Mouse (Mus musculus): ENCODE data around the gene Nrxn1.

Gene Nrxn1

DNA sequence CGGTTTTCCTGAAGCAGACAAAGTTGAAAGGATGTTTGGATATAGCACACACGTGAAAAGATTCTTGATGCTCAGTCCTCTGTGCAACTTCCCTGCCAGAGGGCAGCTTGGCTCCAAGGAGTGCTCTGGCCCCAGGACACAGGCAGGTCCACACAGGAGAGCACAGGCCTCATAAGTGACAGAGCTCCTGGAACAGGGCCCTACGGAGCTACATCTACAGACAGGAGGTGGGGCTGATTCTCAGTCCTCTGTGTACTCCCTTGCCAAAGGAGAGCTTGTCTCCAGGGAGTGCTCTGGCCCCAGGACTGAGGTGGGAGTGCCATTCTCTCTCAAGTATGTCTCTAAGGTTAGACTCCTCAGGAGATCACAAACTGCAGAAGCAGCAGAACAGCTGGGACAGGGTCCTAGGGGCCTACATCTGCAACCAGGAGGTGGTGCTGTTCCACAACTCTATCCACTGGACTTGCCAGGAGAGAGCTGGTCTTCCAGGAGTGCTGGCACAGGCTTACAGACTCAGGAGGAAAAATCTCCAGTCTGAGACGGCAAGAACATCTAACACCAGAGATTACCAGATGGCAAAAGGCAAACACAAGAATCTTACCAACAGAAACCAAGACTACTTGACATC, 129.9 kb downstream of the Nrxn1 start:
- DNase-seq (ENCODE audit: low read depth, low spot score) = peak; percentile 39

DNA sequence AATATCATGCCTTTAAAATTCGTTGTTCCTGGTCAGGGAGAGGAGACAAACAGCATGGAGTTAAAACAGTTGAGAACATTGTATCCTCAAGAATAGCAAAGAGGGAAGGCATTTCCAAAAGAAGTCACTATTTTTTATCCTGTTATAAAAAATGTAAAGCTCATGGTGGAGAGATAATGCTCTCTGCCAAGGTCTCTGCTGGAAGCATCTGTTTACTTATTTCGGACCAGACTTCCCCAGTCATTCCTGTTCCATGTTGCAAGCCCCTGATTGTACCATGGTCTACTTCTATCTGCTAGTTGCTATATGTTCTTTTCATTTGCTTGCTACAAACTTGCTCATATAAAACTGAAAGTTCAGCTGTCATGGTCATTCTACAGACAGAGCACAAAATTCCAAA, 137.7 kb downstream of the Nrxn1 start:
- no peak for DNase-seq (ENCODE audit: low read depth, low spot score)

DNA sequence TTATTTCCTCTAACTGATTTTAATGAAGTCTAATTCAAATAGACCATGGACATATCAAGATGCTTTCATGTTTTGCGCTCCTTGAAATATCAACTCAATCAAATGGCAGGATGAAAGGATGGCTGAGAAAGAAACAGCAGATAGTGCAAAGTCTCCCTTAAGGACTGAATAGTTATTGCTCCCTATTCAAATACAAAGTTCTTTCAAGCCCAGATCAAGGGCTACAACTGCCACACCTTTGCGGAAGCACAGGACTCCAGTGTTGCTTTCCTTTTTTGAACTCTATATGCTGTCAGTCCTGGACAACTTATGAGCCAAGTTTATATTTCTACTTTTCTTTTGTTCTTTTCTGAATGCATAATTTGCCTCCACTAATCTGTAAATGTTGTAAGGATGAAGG, 157.9 kb downstream of the Nrxn1 start:
- no peak for DNase-seq (ENCODE audit: low read depth, low spot score)

DNA sequence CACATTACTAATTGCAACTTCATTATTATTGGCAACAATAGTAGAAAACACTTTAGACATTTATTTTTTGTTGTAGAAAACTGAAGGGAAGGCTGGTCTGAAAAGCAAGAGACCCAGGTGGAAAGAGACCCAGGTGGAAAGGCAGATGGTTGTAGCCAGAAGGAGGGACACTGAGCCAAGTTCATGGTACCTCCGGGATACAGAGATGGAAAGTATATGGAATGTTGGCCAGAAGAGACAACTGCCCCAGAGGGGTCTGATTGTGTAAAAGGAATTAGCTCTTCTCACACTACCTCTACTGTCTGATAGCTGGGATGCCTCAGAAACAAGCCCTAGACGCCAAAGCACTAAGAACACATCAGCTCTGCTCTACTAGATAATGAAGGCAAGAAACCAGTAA, 179.6 kb downstream of the Nrxn1 start:
- DNase-seq (ENCODE audit: low read depth, low spot score) = no peak

DNA sequence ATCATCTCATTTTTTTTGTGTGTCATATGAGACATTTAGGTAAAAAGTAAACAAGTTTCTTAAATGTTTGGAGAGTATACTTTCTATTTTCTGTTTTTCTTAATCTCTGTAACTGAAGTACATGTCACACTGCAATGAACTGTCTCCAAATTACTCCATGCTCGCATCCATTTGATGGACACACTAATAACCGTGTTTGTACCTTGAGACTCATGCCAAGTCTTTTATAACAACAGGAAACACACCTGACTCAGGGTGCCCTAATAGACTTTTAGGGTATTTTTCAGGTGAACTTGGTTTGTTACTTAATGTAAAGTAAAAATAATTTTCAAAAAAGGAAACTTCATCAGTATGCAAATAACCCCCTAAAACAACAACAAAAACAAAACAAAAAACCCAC, 180.1 kb downstream of the Nrxn1 start:
- DNase-seq (ENCODE audit: low read depth, low spot score) = no peak

DNA sequence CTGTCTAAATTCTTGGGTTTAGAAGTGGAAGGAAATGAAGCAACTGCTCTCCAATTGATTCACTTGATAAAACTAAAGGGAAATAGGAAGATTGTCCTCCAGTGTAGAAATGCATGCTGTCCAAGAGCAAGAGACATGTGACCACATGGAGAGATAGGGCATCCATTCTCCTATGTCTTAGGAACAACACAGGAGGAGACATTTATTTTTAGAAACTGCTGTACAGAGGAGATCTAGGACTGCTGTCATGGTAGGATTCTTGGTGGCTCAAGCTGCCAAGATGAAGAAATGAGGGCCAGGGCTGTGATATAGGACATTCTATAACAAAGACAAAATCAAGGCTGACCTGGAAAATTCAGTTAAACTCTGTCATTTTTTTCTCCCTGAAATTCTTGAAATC, 180.5 kb downstream of the Nrxn1 start:
- DNase-seq (ENCODE audit: low read depth, low spot score) = no peak

DNA sequence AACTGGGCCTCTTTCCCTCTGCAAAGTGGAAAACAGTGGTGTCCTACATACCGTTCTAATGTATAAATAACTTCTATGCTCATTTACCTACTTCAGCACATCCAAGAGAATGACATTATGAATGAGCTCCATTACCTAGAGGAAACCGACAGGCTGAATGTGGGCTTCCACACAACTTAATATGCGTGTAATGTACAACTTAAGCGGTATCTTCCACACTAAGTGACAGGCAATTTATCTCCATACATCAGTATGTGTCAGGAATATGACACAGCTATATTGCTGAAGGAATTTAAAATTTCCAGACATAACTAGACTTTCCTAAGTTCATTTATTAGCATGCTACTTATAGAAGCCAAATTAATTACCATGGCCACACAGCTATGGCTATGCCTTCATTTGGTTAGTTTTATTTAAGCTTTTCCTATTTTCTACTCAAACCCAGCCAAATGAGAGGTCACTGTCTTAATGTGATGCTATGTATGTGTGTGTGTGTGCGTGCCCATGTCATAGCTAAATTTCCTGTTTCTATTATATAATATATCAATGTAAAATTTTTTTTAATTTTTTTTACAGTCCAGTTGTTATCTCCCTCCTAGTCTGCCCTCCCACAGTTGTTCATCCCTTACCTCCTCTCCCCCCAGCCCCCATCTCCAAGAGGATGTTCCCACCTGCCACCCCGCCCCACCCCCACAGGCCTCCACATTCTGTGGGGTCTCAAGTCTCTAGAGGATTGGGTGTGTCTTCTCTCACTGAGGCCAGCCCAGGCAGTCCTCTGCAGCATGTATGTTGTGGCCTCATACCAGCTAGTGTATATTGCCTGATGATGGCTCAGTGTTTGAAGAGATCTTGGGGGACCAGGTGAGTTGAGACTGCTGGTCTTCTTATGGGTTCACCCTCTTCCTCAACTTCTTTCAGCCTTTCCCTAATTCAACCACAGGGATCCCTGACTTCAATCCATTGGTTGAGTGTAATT, 186.5 kb downstream of the Nrxn1 start:
- DNase-seq (ENCODE audit: low read depth, low spot score) = no peak

DNA sequence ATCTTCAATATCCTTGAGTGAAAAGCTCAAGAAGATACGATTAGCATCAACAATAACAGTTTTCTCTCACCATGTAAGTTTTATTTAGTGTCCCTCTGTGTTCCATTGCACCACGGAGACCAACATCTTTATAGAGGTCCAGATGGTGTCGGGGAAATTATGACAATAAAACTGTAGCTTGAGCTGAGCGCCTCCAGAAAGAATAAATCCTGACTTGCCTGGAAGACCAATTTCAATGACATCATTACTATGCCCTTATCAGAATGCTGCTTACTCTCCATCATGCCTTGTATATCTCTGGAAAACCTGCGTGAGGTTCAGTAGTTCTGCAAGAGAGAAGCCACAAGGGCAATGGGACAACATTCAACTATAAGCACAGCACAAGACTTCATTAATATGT, 187.7 kb downstream of the Nrxn1 start:
- no peak for DNase-seq (ENCODE audit: low read depth, low spot score)

DNA sequence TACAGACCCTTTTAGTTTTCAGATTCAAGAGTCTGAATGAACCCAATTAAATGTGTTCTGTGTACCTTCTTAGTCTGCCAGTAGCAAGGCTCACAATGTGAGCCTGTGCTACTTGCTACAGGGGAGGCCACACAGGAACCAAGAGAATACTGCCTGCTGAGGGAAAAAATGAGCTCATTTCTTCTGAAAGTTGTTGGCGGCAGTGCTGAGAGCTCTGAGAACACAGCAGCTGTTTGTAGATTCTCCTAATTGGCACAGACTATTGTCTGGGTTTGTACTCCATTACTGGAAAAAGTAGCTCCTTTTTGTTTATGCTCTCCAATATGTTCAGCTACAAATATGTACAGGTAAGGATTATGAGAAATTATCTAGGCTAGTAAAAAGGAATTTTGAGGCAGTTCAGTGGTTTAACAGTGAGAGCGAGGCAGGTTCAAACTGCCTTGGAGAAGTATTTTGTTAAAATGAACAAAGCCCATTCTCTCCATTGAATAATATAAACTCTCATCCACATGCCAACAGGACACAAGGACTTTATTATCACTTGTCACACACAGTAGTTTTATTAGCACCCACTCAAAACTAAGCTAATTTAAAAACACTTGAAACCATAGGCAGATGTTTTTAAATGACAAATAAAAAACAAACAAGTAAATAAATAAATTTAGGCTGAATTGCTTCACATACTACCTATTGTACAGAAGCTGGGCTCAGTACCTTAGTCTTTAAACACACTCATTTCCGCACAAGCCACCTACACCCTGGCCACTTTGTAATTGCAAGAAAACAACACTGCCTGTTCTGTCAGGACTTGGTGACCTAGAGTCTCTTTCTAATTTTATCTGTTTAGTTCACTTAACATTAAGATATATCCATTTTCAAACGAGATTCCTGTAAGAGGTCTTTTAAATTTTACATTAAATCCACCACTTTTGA, 200.3 kb downstream of the Nrxn1 start:
- peak; percentile 4 for DNase-seq (ENCODE audit: low read depth, low spot score)

DNA sequence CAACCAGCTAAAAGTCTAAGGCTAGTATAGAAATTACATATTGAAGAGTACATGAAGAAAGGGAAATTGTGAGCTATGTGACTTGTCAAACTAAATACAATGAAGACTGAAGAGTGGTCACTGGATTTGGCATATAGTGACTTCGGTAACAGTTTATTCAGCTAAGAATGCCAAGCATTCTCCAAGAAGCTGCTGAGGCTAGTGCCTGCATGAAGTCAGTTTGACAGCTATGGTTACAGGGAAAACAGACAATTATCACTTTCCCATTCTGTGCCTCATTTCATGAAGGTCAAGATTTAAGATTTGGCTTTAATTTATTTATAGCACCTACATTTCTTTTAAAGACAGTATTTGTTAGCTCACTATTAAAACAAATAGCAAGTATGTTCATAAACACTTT, 201.2 kb downstream of the Nrxn1 start:
- no peak for DNase-seq (ENCODE audit: low read depth, low spot score)

DNA sequence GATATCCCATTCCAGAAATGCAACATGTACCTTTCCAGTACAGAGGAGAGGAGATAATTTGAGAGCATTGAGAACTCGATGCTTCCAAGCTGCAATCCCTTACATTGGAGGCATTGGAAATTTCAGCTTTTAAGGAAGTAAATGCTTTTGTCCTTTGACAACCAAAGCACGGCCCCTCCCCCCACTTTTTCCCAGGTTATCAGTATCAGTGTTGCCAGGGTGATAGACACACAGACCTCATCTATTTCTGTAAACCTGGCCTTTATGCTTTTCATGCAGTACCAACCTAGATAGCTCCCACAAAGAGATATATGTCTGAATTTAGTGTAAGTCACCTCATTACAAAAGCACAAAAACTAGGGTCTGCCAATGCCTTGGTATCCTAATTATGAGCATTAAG, 235.6 kb downstream of the Nrxn1 start:
- no peak for DNase-seq (ENCODE audit: low read depth, low spot score)

DNA sequence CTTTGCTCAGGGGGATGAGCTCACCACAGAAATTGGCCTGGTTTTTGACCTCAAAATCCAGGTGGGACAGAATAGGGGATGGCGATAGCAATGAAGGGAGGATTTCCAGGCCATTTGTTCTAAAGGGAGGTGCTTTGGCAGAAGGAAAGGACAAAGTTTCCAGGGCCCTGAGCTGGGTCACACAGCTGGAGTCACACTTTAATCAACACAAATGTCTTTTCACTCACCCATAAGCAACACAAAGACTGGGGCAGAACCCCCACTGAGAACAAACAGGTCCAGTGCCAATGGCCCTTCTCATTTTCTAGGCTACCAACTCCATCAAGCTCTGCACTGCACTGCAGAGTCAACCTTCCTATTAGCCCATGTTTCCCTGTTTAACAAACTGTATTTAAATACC, 249.0 kb downstream of the Nrxn1 start:
- DNase-seq (ENCODE audit: low read depth, low spot score) = no peak

DNA sequence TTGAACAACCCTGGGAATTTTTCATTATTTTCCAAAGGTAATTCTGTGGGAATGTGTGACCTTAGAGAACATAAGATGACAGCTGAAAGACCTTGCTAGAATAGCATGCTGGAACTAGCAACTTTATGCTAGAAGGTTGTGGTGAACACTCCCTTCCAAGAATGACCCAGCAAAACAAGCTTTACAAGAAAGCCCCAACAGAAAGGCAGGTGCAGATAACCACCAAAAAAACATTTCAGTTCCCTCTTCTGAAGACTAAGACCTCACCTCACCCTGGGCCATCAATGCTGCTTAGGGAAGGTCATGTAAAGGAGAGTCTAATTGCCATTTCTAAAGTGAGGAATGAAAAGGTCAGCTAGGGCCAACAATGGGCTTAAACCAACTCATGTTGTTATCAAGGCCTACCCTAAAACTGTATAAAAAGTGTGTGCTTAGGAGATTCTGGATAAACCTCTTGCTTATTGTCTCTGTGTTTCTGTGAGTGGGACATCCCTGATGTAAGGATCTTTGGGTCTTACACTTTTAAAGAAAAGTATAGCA, 249.7 kb downstream of the Nrxn1 start:
- DNase-seq (ENCODE audit: low read depth, low spot score) = no peak

DNA sequence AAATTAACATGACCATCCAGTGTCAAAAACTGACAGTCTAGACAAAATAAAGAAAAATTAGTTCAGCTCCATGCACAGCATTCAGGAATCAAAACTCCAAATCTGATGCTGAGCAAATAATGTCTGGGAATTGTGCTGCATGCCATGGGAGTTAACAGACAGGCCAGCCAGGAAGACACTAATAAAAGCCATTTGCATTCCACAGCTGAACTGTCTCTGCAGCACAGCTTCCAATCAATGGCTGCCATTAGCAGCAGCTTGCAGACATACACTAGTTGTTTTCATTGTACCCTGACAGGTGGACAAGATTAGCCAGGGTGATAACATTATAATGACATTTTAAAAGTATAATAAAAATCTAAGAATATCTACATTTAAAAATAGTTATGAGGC, 255.9 kb downstream of the Nrxn1 start:
- peak; percentile 18 for DNase-seq (ENCODE audit: low read depth, low spot score)

DNA sequence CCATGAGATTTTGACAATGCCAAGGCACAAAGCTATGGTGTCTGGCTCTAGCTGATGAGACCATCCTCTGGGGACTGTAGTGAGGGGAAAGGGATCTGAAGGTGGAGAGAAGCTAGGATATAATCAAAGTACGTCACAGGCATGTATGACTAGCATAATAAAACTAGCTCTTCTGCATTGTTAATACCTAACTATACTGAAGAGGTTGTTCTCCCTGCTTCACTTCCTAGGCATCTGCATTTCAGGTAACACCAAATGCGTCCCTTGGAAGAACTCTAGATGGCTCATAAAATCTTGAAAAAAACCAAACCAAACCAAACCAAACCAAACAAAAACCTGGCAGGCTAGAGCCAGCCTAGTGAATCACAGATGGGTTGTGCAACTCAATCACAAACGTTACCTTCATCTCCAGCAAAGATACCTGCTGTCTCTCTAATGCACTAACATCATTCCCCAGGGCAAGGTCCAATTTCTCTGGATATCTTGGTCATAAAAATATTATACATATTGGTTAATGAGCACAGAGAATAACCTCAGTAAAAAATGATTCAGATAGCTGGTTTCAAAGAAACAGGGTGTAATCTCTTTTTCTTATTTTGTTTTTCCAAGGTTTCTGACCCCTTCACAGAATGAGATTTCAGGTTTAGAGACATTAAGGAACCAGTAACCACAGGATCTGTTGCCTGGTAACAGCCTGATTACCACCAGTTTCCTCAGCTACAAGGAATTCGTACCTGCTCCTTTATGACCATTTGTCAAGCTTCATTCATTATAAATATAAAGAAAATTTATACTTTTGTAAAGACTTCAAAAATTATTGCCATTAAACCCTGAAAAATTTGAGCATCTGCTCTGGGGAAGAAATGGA, 256.5 kb downstream of the Nrxn1 start:
- DNase-seq (ENCODE audit: low read depth, low spot score) = no peak

DNA sequence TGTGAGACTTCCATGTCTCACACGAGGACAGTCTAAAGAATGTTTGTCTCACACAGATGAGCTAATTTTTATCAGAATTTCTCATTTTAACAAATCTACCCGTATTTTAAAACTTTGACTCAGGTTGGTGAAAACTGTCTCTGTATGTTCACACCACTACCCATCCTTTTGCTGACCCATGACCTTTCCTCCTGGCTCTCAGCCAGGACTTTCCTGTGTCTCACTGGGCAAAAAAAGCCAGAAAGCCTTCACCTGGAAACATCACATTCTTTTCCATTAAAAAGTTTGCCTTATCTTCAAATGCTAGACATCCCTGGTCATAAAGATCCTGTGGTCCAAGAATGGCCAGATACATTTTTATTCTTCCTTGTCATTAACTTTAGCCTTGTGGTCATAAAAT, 274.5 kb downstream of the Nrxn1 start:
- no peak for DNase-seq (ENCODE audit: low read depth, low spot score)

DNA sequence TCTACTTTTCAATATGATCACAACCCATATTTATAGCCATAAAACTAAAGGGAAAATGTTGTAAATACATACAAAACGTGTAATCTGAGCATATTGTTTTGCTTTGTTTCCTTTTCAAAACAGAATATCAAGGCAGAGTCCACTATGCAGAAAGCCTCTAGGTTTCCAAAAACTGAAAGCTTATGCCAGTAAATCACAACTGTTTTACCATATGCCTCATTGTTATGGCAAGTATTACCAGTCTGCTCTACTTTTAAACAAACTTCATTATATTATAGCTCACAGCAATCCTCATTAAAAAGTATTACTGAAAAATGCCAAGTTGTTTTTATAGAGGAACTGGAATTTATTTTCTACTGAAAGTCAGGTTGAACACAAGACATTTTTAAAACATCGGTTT, 275.0 kb downstream of the Nrxn1 start:
- no peak for DNase-seq (ENCODE audit: low read depth, low spot score)

DNA sequence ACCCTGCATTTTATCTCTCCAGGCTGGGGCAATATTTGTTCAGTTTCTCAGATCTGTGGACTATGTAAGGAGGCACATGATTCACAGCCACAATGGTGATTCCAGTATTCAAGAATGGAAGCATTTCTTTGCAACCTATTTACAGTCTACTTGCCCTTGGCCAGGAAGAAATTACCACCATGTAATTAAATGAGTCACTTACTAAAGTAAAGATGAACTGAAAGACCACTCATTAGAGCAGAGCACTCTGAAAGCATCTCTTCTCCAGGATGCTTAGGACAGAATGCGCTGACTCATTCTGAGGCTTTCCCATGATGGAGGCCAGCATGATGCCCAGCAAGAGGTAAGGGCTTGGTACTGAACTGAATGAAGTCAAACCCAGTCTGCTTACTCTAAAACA, 277.6 kb downstream of the Nrxn1 start:
- DNase-seq (ENCODE audit: low read depth, low spot score) = no peak

DNA sequence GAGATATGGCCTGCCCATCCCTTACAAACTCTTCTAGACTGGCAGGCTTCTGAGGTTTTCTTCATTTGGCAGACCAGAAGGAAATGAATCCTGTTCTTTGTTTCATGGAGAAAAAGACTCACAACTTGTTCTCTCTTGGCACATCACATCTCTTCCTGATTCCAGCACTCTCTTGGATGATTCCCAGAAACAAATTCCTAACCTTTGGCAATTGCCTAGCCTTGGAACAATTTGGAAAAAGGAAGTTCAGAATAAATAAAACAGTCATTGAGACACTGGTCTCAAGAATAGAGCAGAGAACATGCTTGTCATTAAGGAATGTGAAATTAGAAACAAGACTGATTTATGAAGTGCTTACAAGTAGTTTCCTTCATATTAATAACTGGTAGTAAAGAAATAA, 279.1 kb downstream of the Nrxn1 start:
- DNase-seq (ENCODE audit: low read depth, low spot score) = no peak

DNA sequence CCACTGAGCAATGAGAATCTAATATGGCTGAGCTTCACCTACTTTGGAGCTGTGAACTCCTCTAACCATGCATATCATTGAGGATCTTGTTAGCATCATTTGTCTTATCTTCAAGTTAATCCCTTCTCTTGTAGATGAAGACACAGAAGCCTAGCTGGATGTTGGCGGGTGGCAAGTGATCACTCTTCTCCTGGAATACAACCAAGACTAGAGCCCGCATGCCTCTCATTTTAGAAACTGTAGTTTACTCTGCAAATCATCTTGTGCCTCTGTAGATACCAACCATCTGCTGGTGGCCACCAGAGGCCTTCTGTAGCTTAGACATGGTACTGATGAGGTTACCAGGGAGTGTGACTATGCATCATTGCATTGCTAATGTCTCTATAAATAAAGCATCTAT, 280.4 kb downstream of the Nrxn1 start:
- DNase-seq (ENCODE audit: low read depth, low spot score) = no peak
